ENCODE assay signal across 8 mouse cellular contexts in the genomic region with DNA sequence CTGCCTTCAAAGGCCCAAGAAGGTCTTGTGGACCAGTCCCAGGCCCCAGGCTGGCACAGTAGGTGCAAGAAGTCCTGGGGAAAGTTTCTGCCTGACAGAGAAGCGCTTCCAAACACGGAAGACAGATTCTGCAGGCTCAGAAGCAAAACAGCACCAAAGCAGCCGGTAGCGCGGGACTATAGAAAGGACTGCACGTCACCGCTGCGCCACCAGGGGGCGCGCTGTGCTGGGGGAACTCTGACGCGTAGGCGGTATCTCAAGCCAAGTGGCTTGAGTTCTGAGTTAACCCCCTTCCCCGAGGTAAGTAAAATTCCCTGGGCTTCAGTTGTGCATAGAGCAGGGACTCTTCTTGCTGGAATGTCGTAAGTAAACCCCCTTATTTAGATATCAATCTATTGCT. TPM values are rescaled to one million over a fixed set of nuclear protein-coding genes. Genes with fewer than 3 reads are reported as not detected.
DNase-seq lines count a peak whose midpoint lies in the region; ATAC-seq and TF ChIP-seq lines count a peak whose summit lies in the region.

No protein-coding gene starts in this region.

- DNase-seq in left cerebral cortex, adult 18-20 months (ENCODE audit: low spot score in 2 of 2): peak; percentile 86
- DNase-seq in left cerebral cortex, adult 11 months (ENCODE audit: low spot score): no peak
- peak; percentile 78 to 79 for DNase-seq in gastrocnemius, postnatal 36 days
- DNase-seq in limb, embryonic 14.5 days (ENCODE audit: low spot score): peak; percentile 79
- DNase-seq in natural killer cell, adult 2 months (ENCODE audit: low spot score in 2 of 2): peak; percentile 71 to 81

- peak; percentile 73 for ATAC-seq in common myeloid progenitor, adult 5-6 weeks (replicated peaks; ENCODE audit: low read depth, poor library complexity, severe bottlenecking)
- ATAC-seq in intestine, postnatal 0 days: no peak
- ATAC-seq in limb, embryonic 14.5 days (ENCODE audit: low FRiP score, low read depth): 0 out of 2 replicates have a peak, but pooled peaks have one; percentile 16
- no peak; the same call in 1 of the 2 replicates for ATAC-seq in stomach, embryonic 15.5 days (ENCODE audit: insufficient read depth, low FRiP score, low read depth)

- H3K9me3 ChIP-seq in intestine, postnatal 0 days (ENCODE audit: control insufficient read depth): no peaks in the 10 kb centered on the region
- H3K9me3 ChIP-seq in limb, embryonic 14.5 days (ENCODE audit: control insufficient read depth, low read length): peaks cover 5% of the 10 kb centered on the region
- no peaks in the 10 kb centered on the region for H3K9me3 ChIP-seq in stomach, embryonic 15.5 days

- H3K27me3 ChIP-seq in intestine, postnatal 0 days (replicated peaks; ENCODE audit: control insufficient read depth, insufficient read depth, low read length): no peaks in the 10 kb centered on the region
- no peaks in the 10 kb centered on the region for H3K27me3 ChIP-seq in limb, embryonic 14.5 days (ENCODE audit: control insufficient read depth, insufficient read depth, low read length)
- no peaks in the 10 kb centered on the region for H3K27me3 ChIP-seq in stomach, embryonic 15.5 days (replicated peaks)

- no peak for TF ChIP-seq POLR2A in limb, embryonic 14.5 days (IDR thresholded peaks at IDR 0.05; ENCODE audit: borderline replicate concordance, extremely low read depth, insufficient read depth, insufficient read length)

- 0 out of 2 replicates have a peak overlapping the region, but pooled peaks have one; percentile 3 for H3K4me3 ChIP-seq in intestine, postnatal 0 days (ENCODE audit: low read depth, low read length)
- no peak overlapping the region for H3K4me3 ChIP-seq in limb, embryonic 14.5 days (replicated peaks; ENCODE audit: low read length)
- H3K4me3 ChIP-seq in stomach, embryonic 15.5 days (replicated peaks): no peak overlapping the region; the same call in 1 of the 2 replicates

- H3K4me1 ChIP-seq in intestine, postnatal 0 days (replicated peaks; ENCODE audit: control insufficient read depth, insufficient read depth, low read length): peaks cover 3% of the 10 kb centered on the region; the same call in 1 of the 2 replicates
- H3K4me1 ChIP-seq in limb, embryonic 14.5 days (ENCODE audit: control insufficient read depth, insufficient read depth, low read length): peaks cover 17% of the 10 kb centered on the region
- peaks cover 17% of the 10 kb centered on the region for H3K4me1 ChIP-seq in stomach, embryonic 15.5 days

- 4% methylated on average over 15 of the region's 15 CpGs for WGBS in intestine, postnatal 0 days
- 5% methylated on average over 15 of the region's 15 CpGs for WGBS in limb, embryonic 14.5 days
- 3% methylated on average over 15 of the region's 15 CpGs for WGBS in stomach, embryonic 15.5 days

- intact Hi-C loops in gastrocnemius, postnatal 36 days (cut with DNase I): loop anchor here (2.0 to 5.0 kb wide), 2 partner anchors 34 to 163 kb away; a partner anchor contains a TSS

- peaks cover 13% of the 10 kb centered on the region for H3K36me3 ChIP-seq in intestine, postnatal 0 days (ENCODE audit: control insufficient read depth, insufficient read depth)
- H3K36me3 ChIP-seq in limb, embryonic 14.5 days (ENCODE audit: control insufficient read depth, insufficient read depth, low read length): peaks cover 18% of the 10 kb centered on the region
- peaks cover 7% of the 10 kb centered on the region; the same call in 1 of the 2 replicates for H3K36me3 ChIP-seq in stomach, embryonic 15.5 days

- H3K4me2 ChIP-seq in intestine, postnatal 0 days (replicated peaks; ENCODE audit: low read depth): peak overlapping the region; percentile 68
- H3K4me2 ChIP-seq in limb, embryonic 14.5 days (replicated peaks; ENCODE audit: low read depth, low read length, severe bottlenecking): no peak overlapping the region; the same call in 1 of the 2 replicates
- peak overlapping the region; percentile 35 for H3K4me2 ChIP-seq in stomach, embryonic 15.5 days

- no peak overlapping the region for H3K27ac ChIP-seq in intestine, postnatal 0 days (ENCODE audit: low read depth, low read length)
- H3K27ac ChIP-seq in limb, embryonic 14.5 days (replicated peaks; ENCODE audit: low read depth, low read length): no peak overlapping the region
- H3K27ac ChIP-seq in stomach, embryonic 15.5 days: no peak overlapping the region

- H3K9ac ChIP-seq in intestine, postnatal 0 days (ENCODE audit: low read depth, low read length): no peak overlapping the region
- no peak overlapping the region for H3K9ac ChIP-seq in limb, embryonic 14.5 days (ENCODE audit: low read depth, low read length, severe bottlenecking)
- H3K9ac ChIP-seq in stomach, embryonic 15.5 days: no peak overlapping the region

- peak; percentile 98 for TF ChIP-seq CTCF in intestine, postnatal 0 days (IDR thresholded peaks at IDR 0.05; ENCODE audit: low read depth)

RNA-seq across cellular contexts. Expression of a gene that starts 0.8 kb away (rescaled TPM):
- total RNA-seq in left cerebral cortex, adult 18-20 months (2021): 10 to 100 TPM; 47.3 to 51.8 TPM
- 17.2 and 19.2 TPM in 2 replicates for total RNA-seq in common myeloid progenitor, adult 5-6 weeks (2017)
- total RNA-seq in gastrocnemius, postnatal 36 days (2021): 10 to 100 TPM; 18.2 to 18.9 TPM
- polyA plus RNA-seq in intestine, postnatal 0 days (2015; fragmentation: Nextera tagmentation; extraction: Ambion mirVana): 19.6 and 20.9 TPM in 2 replicates
- polyA plus RNA-seq in limb, embryonic 14.5 days (2012; rRNA removed): 38.8 and 42.6 TPM in 2 replicates
- polyA plus RNA-seq in limb, embryonic 14.5 days (2014; fragmentation: Nextera tagmentation; extraction: Ambion mirVana): 26.7 and 30.9 TPM in 2 replicates
- polyA plus RNA-seq in stomach, embryonic 15.5 days (2015; fragmentation: Nextera tagmentation; extraction: Ambion mirVana): 23.1 and 25.3 TPM in 2 replicates

RNA-seq across cellular contexts. Expression of a gene that starts 1.7 kb away (rescaled TPM):
- 10 to 100 TPM; 13.9 to 15.3 TPM for total RNA-seq in left cerebral cortex, adult 18-20 months (2021)
- 19.0 and 25.3 TPM in 2 replicates for total RNA-seq in common myeloid progenitor, adult 5-6 weeks (2017)
- 1 to 10 TPM; 2.4 to 2.8 TPM for total RNA-seq in gastrocnemius, postnatal 36 days (2021)
- 50.7 and 54.7 TPM in 2 replicates for polyA plus RNA-seq in intestine, postnatal 0 days (2015; fragmentation: Nextera tagmentation; extraction: Ambion mirVana)
- polyA plus RNA-seq in limb, embryonic 14.5 days (2012; rRNA removed): 17.2 and 21.3 TPM in 2 replicates
- polyA plus RNA-seq in limb, embryonic 14.5 days (2014; fragmentation: Nextera tagmentation; extraction: Ambion mirVana): 24.5 and 26.9 TPM in 2 replicates
- 37.1 and 46.6 TPM in 2 replicates for polyA plus RNA-seq in stomach, embryonic 15.5 days (2015; fragmentation: Nextera tagmentation; extraction: Ambion mirVana)

RNA-seq across cellular contexts. Expression of a gene that starts 29.0 kb away (rescaled TPM):
- 10 to 100 TPM; 30.0 to 35.9 TPM for total RNA-seq in left cerebral cortex, adult 18-20 months (2021)
- 3.2 and 5.6 TPM in 2 replicates for total RNA-seq in common myeloid progenitor, adult 5-6 weeks (2017)
- not detected for total RNA-seq in gastrocnemius, postnatal 36 days (2021)
- polyA plus RNA-seq in intestine, postnatal 0 days (2015; fragmentation: Nextera tagmentation; extraction: Ambion mirVana): 0.99 and 1.0 TPM in 2 replicates
- polyA plus RNA-seq in limb, embryonic 14.5 days (2012; rRNA removed): 1.1 and 1.6 TPM in 2 replicates
- 0.91 and 1.5 TPM in 2 replicates for polyA plus RNA-seq in limb, embryonic 14.5 days (2014; fragmentation: Nextera tagmentation; extraction: Ambion mirVana)
- polyA plus RNA-seq in stomach, embryonic 15.5 days (2015; fragmentation: Nextera tagmentation; extraction: Ambion mirVana): 1.7 and 1.9 TPM in 2 replicates

RNA-seq across cellular contexts. Expression of a gene that starts 35.8 kb away (rescaled TPM):
- 10 to 100 TPM; 31.8 to 33.9 TPM for total RNA-seq in left cerebral cortex, adult 18-20 months (2021)
- 21.9 and 22.5 TPM in 2 replicates for total RNA-seq in common myeloid progenitor, adult 5-6 weeks (2017)
- total RNA-seq in gastrocnemius, postnatal 36 days (2021): 10 to 100 TPM; 26.7 to 27.6 TPM
- polyA plus RNA-seq in intestine, postnatal 0 days (2015; fragmentation: Nextera tagmentation; extraction: Ambion mirVana): 40.0 and 41.9 TPM in 2 replicates
- 30.3 and 34.5 TPM in 2 replicates for polyA plus RNA-seq in limb, embryonic 14.5 days (2012; rRNA removed)
- 50.2 and 52.6 TPM in 2 replicates for polyA plus RNA-seq in limb, embryonic 14.5 days (2014; fragmentation: Nextera tagmentation; extraction: Ambion mirVana)
- 43.8 and 49.8 TPM in 2 replicates for polyA plus RNA-seq in stomach, embryonic 15.5 days (2015; fragmentation: Nextera tagmentation; extraction: Ambion mirVana)

RNA-seq across cellular contexts. Expression of a gene that starts 36.1 kb away (rescaled TPM):
- 10 to 100 TPM; 12.1 to 12.8 TPM for total RNA-seq in left cerebral cortex, adult 18-20 months (2021)
- 10.4 and 19.1 TPM in 2 replicates for total RNA-seq in common myeloid progenitor, adult 5-6 weeks (2017)
- 1 to 10 TPM; 3.4 to 3.8 TPM for total RNA-seq in gastrocnemius, postnatal 36 days (2021)
- 9.0 and 9.6 TPM in 2 replicates for polyA plus RNA-seq in intestine, postnatal 0 days (2015; fragmentation: Nextera tagmentation; extraction: Ambion mirVana)
- 26.8 and 27.5 TPM in 2 replicates for polyA plus RNA-seq in limb, embryonic 14.5 days (2012; rRNA removed)
- polyA plus RNA-seq in limb, embryonic 14.5 days (2014; fragmentation: Nextera tagmentation; extraction: Ambion mirVana): 20.9 and 29.5 TPM in 2 replicates
- 20.0 and 20.7 TPM in 2 replicates for polyA plus RNA-seq in stomach, embryonic 15.5 days (2015; fragmentation: Nextera tagmentation; extraction: Ambion mirVana)

Comparison
In these comparisons a context has a peak if more than half of its experiments do, and no peak if none do; other contexts are left out.
1. ATAC-seq: peak in common myeloid progenitor, adult 5-6 weeks (single experiment) and limb, embryonic 14.5 days (single experiment); none in intestine, postnatal 0 days (single experiment) and stomach, embryonic 15.5 days (single experiment).